20 mouse cellular contexts compared by ENCODE assay signal in genomic region chr13:98455646-98456045, GRCm38 (mm10). TPM values are rescaled to one million over a fixed set of nuclear protein-coding genes. Genes with fewer than 3 reads are reported as not detected.
DNase-seq lines count a peak whose midpoint lies in the region.
"Had no signal": no experiment of that assay in that cellular context is flagged by ENCODE, and none has a peak within 500 bp of the region (broad histone marks: within the 10 kb centered on the region; RNA-seq: fewer than 3 reads in every experiment).

No protein-coding gene starts in this region.

- DNase-seq in heart, embryonic 10.5 days (ENCODE audit: low spot score), result peak; percentile 66
- no peak for DNase-seq in heart, postnatal 4 days
- peak; percentile 29 for DNase-seq in testis, postnatal 10 days (ENCODE audit: low spot score)
- no peak for DNase-seq in testis, postnatal 14 days (ENCODE audit: low spot score)
- DNase-seq in left cerebral cortex, postnatal 36 days (ENCODE audit: low spot score in 2 of 2), result no peak
- DNase-seq: adrenal gland, adult 8-10 months; adrenal gland, postnatal 14 days; cerebellum, adult 11-12 months; cerebellum, adult 2 months; cerebellum, adult 9-10 months; cerebellum, postnatal 10 days; cerebellum, postnatal 25 days; forebrain, postnatal 0 days had no signal

- WGBS in heart, embryonic 10.5 days, result 84% methylated on average over 10 of the region's 10 CpGs

- intact Hi-C loops in left cerebral cortex, postnatal 36 days (cut with DNase I), result no loop called here

- no peaks in the 10 kb centered on the region for H3K9me3 ChIP-seq in heart, embryonic 10.5 days
- H3K9me3 ChIP-seq: forebrain, embryonic 15.5 days had no signal

- H3K4me3 ChIP-seq in heart, embryonic 10.5 days, result no peak overlapping the region
- H3K4me3 ChIP-seq: embryonic facial prominence, embryonic 10.5 days; embryonic facial prominence, embryonic 12.5 days; forebrain, embryonic 13.5 days; forebrain, embryonic 15.5 days had no signal

- no peaks in the 10 kb centered on the region for H3K4me1 ChIP-seq in heart, embryonic 10.5 days
- H3K4me1 ChIP-seq: embryonic facial prominence, embryonic 10.5 days; embryonic facial prominence, embryonic 12.5 days; forebrain, embryonic 13.5 days; forebrain, embryonic 15.5 days had no signal

- no peaks in the 10 kb centered on the region for H3K27me3 ChIP-seq in heart, embryonic 10.5 days (ENCODE audit: insufficient read depth, poor library complexity, severe bottlenecking)
- H3K27me3 ChIP-seq: embryonic facial prominence, embryonic 12.5 days; forebrain, embryonic 13.5 days; forebrain, embryonic 15.5 days; Patski had no signal

- no peaks in the 10 kb centered on the region for H3K36me3 ChIP-seq in heart, embryonic 10.5 days
- H3K36me3 ChIP-seq: embryonic facial prominence, embryonic 10.5 days; embryonic facial prominence, embryonic 12.5 days; forebrain, embryonic 15.5 days; G1E had no signal

- H3K27ac ChIP-seq in heart, embryonic 10.5 days, result no peak overlapping the region
- H3K27ac ChIP-seq: embryonic facial prominence, embryonic 10.5 days; embryonic facial prominence, embryonic 12.5 days; forebrain, embryonic 13.5 days; forebrain, embryonic 15.5 days had no signal

RNA-seq across cellular contexts. Expression of gene Gm10320, which starts 36.2 kb away (rescaled TPM):
- 0.48 and 0.82 TPM in 2 replicates for polyA plus RNA-seq in heart, embryonic 10.5 days (2016; fragmentation: Nextera tagmentation; extraction: Ambion mirVana)
- not detected for total RNA-seq in heart, postnatal 4 days (2021)
- not detected for total RNA-seq in left cerebral cortex, postnatal 36 days (2021)
- total RNA-seq: adrenal gland, adult 18-20 months; adrenal gland, postnatal 14 days; forebrain, postnatal 0 days had no signal

Comparison
In these comparisons a context has a peak if more than half of its experiments do, and no peak if none do; other contexts are left out.
1. DNase-seq: peak in heart, embryonic 10.5 days (single experiment) and testis, postnatal 10 days (single experiment); none in heart, postnatal 4 days (single experiment), testis, postnatal 14 days (single experiment) and left cerebral cortex, postnatal 36 days (0 of 2).